Mouse (Mus musculus): Measurements from ENCODE around the gene Hist1h4n. TPM values are rescaled to one million over a fixed set of nuclear protein-coding genes. Genes with fewer than 3 reads are reported as not detected.
A peak's percentile ranks its signal among the peaks of the same experiment; 100 is the strongest.
"Not testable (repeated sequence)": the region's sequence is repeated elsewhere in the genome, so short reads cannot be mapped to it uniquely, and the experiment has no call there.

Gene Hist1h4n
- polyA plus RNA-seq (2012): 0.78 and 5.7 TPM in 2 replicates

DNA sequence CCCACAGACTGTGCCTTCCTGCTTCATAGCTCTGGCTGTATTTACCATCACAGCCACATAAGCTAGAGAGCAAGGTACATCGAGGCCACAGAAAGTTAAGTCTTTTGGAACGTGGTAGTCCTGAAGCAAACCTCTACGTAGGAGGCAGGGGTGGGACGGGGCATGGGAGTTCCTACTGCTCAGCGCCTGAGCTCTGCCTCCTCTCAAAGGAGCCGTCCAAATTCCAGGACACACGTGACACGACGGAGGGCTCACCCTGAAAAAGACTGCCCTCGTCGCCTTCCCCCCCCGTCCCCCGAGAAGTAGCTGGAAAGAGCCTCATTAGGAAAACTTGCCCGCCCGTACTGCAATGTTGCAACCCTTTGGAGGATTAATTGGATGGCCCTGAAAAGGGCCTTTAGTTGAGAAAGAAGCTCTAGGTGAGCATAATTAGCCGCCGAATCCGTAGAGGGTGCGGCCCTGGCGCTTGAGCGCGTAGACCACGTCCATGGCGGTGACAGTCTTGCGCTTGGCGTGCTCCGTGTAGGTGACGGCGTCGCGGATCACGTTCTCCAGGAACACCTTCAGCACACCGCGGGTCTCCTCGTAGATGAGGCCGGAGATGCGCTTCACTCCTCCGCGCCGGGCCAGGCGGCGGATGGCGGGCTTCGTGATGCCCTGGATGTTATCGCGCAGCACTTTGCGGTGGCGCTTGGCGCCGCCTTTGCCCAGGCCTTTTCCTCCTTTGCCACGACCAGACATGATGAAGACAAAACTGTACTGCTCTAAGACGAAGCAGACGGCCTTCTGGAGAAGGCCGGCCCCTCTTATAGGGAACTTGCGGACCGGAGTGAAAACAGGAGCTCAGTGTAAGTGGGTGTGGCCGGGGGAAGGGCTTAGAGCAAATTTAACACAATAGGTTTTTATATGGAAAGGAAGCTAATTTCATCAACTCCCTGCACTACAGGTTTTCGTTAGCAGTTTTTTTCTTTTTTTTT is at the start of gene Hist1h4n:
Hist1h4n (minus strand) TSS at position 779 of the 977 bp plus-strand sequence.
- not testable (repeated sequence) for H3K36me3 ChIP-seq (ENCODE audit: control insufficient read depth); H3K27me3 ChIP-seq (ENCODE audit: control insufficient read depth); H3K9me3 ChIP-seq (ENCODE audit: control insufficient read depth, low read length)
- Histone ChIP-seq H3K4me3 (replicated peaks) (peak within 1 kb of the TSS; percentile 56), H3K4me1 (ENCODE audit: control insufficient read depth) (peaks cover 19% of the 10 kb centered on the region)

DNA sequence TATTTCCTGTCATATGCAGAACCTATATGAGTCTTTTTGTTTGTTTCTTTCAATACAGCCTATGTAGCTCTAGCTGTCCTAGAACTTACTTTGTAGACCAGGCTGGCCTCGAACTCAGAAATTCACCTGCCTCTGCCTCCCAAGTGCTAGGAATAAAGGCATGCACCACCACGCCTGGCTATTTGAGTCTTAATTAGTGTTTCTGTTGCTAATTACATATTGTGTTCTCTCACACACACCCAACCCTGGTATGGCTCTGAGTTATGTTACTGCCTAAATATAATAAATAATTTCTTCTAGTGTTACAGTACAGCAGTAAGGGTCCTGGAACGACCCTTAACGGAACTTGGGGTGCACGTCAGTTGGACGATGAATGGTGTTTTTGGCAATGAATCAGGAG is 48.7 kb upstream of the Hist1h4n start:
- TF ChIP-seq GATA1 (IDR thresholded peaks at IDR 0.05; ENCODE audit: low read length): no peak
- no peak for TF ChIP-seq TAL1 (IDR thresholded peaks at IDR 0.05; ENCODE audit: low read length)

DNA sequence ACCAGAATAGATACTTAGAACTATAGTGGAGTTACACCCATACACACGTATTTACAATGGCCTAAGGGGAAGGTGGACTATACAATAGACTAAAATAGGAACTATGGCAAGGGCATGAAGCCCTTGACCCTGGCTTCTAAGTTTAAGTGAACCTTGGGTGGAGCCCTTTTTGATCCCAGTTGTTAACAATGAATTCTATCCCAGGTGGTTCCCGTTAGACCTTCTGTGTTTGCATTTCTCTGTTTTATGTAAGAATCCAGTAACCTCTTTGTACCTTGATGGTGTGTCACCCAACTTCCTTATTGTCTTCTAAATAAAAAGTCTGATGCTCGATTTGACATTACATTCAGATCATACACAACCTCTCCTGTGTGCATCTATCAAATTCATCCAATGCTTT is 33.5 kb upstream of the Hist1h4n start:
- not testable (repeated sequence) for H3K4me1 ChIP-seq (ENCODE audit: control insufficient read depth); H3K36me3 ChIP-seq (ENCODE audit: control insufficient read depth); H3K9me3 ChIP-seq (ENCODE audit: control insufficient read depth, low read length); H3K4me3 ChIP-seq (replicated peaks); H3K27me3 ChIP-seq (ENCODE audit: control insufficient read depth)

More for the DNA sequence above, 48.7 kb upstream of the Hist1h4n start:
- no peak overlapping the region for H3K4me3 ChIP-seq (replicated peaks)
- H3K27me3 ChIP-seq (ENCODE audit: control insufficient read depth): no peaks in the 10 kb centered on the region
- H3K4me1 ChIP-seq (ENCODE audit: control insufficient read depth): peaks cover 16% of the 10 kb centered on the region
- H3K9me3 ChIP-seq (ENCODE audit: control insufficient read depth, low read length): no peaks in the 10 kb centered on the region
- no peaks in the 10 kb centered on the region for H3K36me3 ChIP-seq (ENCODE audit: control insufficient read depth)

DNA sequence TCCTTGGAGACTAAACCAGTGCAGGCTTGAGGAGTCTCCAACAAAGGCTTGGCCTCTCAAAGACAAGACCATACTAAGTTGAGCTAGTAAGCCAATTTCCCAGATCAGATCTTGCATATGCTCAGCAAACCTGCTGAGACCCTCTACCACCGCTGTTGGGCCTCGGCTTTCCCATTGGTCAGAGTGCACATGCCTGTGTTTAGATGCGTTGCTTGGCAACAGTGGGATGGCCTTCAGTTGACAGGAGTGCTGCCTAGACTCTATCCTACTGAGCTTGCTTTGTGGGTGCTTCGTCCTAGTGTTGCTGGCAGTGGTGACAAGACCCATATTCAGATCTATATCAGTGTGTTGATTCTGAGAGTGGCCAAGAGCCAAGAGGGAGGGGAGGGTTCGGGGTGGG is 29.6 kb upstream of the Hist1h4n start:
- no peaks in the 10 kb centered on the region for H3K4me1 ChIP-seq (ENCODE audit: control insufficient read depth)
- TF ChIP-seq TAL1 (IDR thresholded peaks at IDR 0.05; ENCODE audit: low read length) (no peak), GATA1 (IDR thresholded peaks at IDR 0.05; ENCODE audit: low read length) (no peak)
- no peaks in the 10 kb centered on the region for H3K36me3 ChIP-seq (ENCODE audit: control insufficient read depth)
- H3K4me3 ChIP-seq (replicated peaks): no peak overlapping the region
- H3K27me3 ChIP-seq (ENCODE audit: control insufficient read depth): no peaks in the 10 kb centered on the region
- no peaks in the 10 kb centered on the region for H3K9me3 ChIP-seq (ENCODE audit: control insufficient read depth, low read length)

DNA sequence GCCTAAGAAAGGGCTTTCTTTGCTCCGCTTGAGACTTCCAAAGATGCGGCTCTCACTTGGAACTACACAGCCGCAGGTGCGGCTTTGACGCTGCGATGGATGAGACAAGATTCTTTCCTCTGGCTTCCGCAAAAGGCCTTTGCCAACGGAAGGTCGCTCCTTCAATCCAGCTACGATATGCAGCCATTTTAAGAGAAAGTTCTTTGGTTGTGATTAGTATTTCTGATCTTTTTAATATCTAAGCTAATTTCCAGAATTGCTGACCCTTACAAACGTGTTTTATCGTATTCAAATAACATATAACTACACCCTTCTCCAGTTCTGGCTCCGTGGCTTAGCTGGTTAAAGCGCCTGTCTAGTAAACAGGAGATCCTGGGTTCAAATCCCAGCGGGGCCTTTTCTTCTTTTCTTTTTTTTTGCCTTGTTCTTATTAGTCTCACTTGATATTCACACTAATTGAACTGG is 23.7 kb upstream of the Hist1h4n start:
- H3K4me1 ChIP-seq (ENCODE audit: control insufficient read depth): peaks cover 8% of the 10 kb centered on the region
- H3K4me3 ChIP-seq (replicated peaks): peak overlapping the region; percentile 66
- no peaks in the 10 kb centered on the region for H3K27me3 ChIP-seq (ENCODE audit: control insufficient read depth)
- H3K36me3 ChIP-seq (ENCODE audit: control insufficient read depth): no peaks in the 10 kb centered on the region
- no peak for TF ChIP-seq TAL1 (IDR thresholded peaks at IDR 0.05; ENCODE audit: low read length)
- TF ChIP-seq GATA1 (IDR thresholded peaks at IDR 0.05; ENCODE audit: low read length): no peak
- no peaks in the 10 kb centered on the region for H3K9me3 ChIP-seq (ENCODE audit: control insufficient read depth, low read length)

DNA sequence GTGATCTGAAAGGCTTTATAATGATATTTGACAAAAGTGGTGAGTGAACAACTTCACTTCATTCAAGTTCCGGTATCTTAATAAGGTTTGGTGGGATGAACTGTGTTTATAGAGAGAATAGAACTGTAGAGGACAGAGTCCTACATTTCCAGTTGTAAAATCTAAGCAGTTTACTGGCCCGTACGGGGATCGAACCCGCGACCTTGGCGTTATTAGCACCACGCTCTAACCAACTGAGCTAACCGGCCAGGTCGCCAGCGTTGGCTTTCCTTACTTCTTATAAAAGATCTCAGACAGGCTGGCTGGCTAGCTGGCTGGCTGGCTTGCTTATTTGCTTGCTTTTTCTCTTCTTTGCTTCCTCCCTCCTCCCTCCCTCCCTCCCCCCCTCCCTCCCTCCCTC is 23.1 kb upstream of the Hist1h4n start:
- Histone ChIP-seq H3K9me3 (ENCODE audit: control insufficient read depth, low read length) (no peaks in the 10 kb centered on the region), H3K4me3 (replicated peaks) (peak overlapping the region; percentile 66), H3K4me1 (ENCODE audit: control insufficient read depth) (peaks cover 8% of the 10 kb centered on the region), H3K36me3 (ENCODE audit: control insufficient read depth) (no peaks in the 10 kb centered on the region), H3K27me3 (ENCODE audit: control insufficient read depth) (no peaks in the 10 kb centered on the region)
- TF ChIP-seq GATA1 (IDR thresholded peaks at IDR 0.05; ENCODE audit: low read length): no peak
- no peak for TF ChIP-seq TAL1 (IDR thresholded peaks at IDR 0.05; ENCODE audit: low read length)

DNA sequence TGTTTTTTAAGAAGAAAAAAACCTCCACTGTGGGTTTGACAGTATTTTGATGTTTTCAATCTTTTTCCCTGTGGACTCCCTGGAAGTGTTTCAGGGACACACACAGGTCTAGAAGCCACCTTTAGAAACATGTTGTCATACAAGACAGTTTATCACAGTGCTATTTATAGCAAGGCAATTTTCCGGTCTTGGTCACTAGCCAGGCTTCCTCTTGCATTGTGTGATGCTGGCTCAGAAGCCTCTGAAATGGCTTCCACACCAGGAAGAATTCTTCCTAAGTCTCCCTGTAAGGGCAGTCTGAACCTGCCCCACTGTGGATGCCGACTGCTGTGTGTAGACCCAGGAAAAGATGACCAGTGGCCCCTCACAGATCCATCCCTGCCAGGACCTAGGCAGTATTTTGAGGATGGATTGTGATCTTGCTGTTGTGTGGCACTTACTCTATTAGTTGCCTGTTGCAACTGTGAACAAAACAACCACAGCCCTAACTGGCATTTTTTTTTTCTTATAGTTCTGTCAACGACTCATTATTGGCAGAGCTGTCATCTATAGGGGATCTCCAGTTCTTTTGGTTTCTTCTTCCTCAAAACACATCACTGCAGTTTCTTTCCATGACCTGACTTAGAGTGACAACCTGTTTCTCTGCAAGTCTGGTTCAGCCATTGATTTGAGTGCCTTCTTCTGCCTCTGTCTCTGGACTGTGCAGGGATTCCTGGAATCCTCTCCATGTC is 20.4 kb upstream of the Hist1h4n start:
- Histone ChIP-seq H3K4me3 (replicated peaks) (no peak overlapping the region), H3K36me3 (ENCODE audit: control insufficient read depth) (no peaks in the 10 kb centered on the region), H3K9me3 (ENCODE audit: control insufficient read depth, low read length) (no peaks in the 10 kb centered on the region), H3K27me3 (ENCODE audit: control insufficient read depth) (no peaks in the 10 kb centered on the region), H3K4me1 (ENCODE audit: control insufficient read depth) (peaks cover 9% of the 10 kb centered on the region)
- no peak for TF ChIP-seq GATA1 (IDR thresholded peaks at IDR 0.05; ENCODE audit: low read length)
- no peak for TF ChIP-seq TAL1 (IDR thresholded peaks at IDR 0.05; ENCODE audit: low read length)

DNA sequence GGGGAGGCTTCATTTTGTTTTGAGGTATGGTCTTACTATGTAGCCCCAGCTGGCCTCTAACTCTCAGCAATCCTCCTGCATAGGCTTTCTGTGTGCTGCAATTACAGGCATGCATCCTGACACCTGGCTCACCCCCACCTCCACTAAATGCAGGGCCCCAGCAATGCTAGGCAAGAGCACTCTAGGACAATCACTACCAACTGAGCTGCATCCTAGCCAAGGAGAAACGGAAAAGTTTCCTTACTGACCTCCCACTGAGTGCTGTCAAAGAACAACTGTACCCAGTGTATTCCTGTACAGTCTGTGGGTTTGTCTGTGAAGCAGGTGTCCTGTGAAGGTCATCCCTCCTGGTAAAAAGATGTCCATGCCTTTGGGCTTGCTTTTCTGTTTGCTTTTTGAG is 18.7 kb upstream of the Hist1h4n start:
- H3K9me3 ChIP-seq (ENCODE audit: control insufficient read depth, low read length); H3K4me1 ChIP-seq (ENCODE audit: control insufficient read depth); H3K27me3 ChIP-seq (ENCODE audit: control insufficient read depth); H3K4me3 ChIP-seq (replicated peaks); H3K36me3 ChIP-seq (ENCODE audit: control insufficient read depth): not testable (repeated sequence)

DNA sequence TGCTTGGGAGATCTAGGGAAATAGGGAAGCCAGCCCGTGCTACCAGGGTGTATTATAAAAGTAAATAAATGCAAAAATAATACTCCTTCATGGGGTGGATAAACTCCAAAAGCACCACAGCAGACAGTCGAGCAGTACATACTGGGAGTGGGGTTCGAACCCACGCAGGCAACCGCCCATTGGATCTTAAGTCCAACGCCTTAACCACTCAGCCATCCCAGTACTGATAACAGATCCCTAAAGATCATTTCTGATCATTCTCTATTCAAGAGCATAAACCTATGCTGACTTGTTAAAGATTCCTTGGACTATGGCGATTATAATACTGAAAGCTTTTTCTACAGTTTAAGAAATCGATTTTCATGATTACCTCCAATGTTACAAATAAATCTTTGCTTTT is 15.9 kb upstream of the Hist1h4n start:
- Histone ChIP-seq H3K4me3 (replicated peaks) (no peak overlapping the region), H3K27me3 (ENCODE audit: control insufficient read depth) (no peaks in the 10 kb centered on the region)

DNA sequence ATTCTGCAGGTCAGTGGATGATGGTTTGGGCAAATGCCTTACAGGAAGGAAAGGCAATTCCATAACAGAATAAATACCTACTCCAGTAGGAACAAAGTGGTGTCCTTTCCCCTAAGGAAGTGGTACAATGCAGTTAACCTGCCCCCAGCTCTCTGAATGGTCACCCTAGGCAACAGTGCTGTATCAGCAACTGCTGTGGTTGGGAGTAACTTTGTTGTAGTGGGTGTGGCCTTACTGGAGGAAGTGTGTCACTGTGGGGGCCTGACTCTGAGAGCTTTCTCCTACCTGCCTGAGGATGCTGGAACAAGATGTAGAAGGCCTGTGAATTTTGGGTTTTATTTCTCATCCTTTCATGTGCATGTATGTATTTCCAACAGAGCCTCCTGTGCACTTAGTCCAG is 14.4 kb upstream of the Hist1h4n start:
- H3K4me1 ChIP-seq (ENCODE audit: control insufficient read depth); H3K4me3 ChIP-seq (replicated peaks); H3K36me3 ChIP-seq (ENCODE audit: control insufficient read depth); H3K27me3 ChIP-seq (ENCODE audit: control insufficient read depth); H3K9me3 ChIP-seq (ENCODE audit: control insufficient read depth, low read length): not testable (repeated sequence)

More for the DNA sequence above, 15.9 kb upstream of the Hist1h4n start:
- H3K9me3 ChIP-seq (ENCODE audit: control insufficient read depth, low read length): no peaks in the 10 kb centered on the region
- TF ChIP-seq GATA1 (IDR thresholded peaks at IDR 0.05; ENCODE audit: low read length) (no peak), TAL1 (IDR thresholded peaks at IDR 0.05; ENCODE audit: low read length) (no peak)
- H3K4me1 ChIP-seq (ENCODE audit: control insufficient read depth): peaks cover 2% of the 10 kb centered on the region; the same call in 1 of the 2 replicates
- no peaks in the 10 kb centered on the region for H3K36me3 ChIP-seq (ENCODE audit: control insufficient read depth)

DNA sequence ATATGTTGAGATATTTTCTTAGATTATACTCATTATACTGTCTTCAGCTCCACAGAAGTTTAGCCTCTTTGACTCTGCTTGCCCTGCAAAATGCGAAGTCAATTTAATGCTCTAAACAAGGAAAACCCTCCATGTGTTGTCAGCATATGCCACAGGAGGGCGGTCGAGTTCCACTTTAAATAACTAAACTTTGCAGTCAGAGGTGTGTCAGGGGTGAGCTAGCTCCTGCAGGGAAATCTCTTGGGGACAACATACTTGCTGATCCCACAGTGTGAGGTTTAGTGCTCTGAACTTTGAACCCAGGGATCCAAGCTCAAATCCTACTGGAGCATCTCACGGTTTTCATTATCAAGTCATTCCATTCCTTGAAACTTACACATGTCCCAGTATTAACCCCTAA is 8.5 kb upstream of the Hist1h4n start:
- not testable (repeated sequence) for H3K36me3 ChIP-seq (ENCODE audit: control insufficient read depth); H3K9me3 ChIP-seq (ENCODE audit: control insufficient read depth, low read length); H3K4me3 ChIP-seq (replicated peaks)

DNA sequence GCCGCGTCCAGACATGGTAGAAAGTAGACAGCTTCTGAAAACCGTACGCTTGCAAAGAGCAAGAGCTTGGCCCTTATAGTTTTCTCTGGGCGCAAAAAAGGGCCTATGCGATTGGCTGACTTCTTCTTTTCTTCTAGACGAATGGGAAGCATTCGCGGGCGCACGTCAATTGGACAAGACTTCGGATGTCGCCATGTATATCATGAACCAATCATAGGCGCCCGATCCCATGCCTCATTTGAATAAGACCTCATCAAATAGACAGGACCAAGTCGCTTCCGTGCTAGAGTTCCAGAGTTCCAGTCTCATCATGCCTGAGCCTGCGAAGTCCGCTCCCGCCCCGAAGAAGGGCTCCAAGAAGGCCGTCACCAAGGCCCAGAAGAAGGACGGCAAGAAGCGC is 1.5 kb upstream of the Hist1h4n start, which contains the start of the genes Hist1h2ap and Hist1h2br:
Hist1h2ap (minus strand) TSS at position 47 of the 400 bp plus-strand sequence.
Hist1h2br (plus strand) TSS at position 283 of the 400 bp plus-strand sequence.
- H3K4me3 ChIP-seq (replicated peaks); H3K36me3 ChIP-seq (ENCODE audit: control insufficient read depth); H3K27me3 ChIP-seq (ENCODE audit: control insufficient read depth); H3K9me3 ChIP-seq (ENCODE audit: control insufficient read depth, low read length): not testable (repeated sequence)
- peaks cover 15% of the 10 kb centered on the region for H3K4me1 ChIP-seq (ENCODE audit: control insufficient read depth)

More for the DNA sequence above, 8.5 kb upstream of the Hist1h4n start:
- H3K27me3 ChIP-seq (ENCODE audit: control insufficient read depth); H3K4me1 ChIP-seq (ENCODE audit: control insufficient read depth): not testable (repeated sequence)
